Mouse (Mus musculus): ENCODE data around the gene 4933416C03Rik. TPM values are rescaled to one million over a fixed set of nuclear protein-coding genes. Genes with fewer than 3 reads are reported as not detected.

The 4933416C03Rik gene
- polyA plus RNA-seq, 1 experiment from 2014 or later = not detected

DNA sequence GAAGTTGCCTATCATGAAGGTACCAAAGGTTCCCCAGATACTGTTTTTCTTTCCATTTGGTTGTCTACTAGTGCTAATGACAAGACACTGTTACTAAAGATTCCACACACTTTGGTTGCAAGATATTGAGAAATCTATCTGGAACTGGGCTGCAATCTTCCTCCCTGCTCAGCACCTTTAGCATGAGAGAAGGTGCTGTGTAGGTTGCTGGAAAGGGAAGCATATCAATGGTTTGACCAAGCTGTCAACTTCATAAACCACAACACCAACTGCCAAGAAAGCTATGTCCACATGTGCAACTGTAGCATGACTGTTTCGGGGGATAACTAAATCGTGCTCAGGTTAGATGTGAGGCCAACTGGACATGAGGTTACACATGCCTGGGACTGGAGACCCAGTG lies 7.7 kb upstream of the 4933416C03Rik start:
- 94% methylated on average over 2 of the region's 2 CpGs for WGBS

DNA sequence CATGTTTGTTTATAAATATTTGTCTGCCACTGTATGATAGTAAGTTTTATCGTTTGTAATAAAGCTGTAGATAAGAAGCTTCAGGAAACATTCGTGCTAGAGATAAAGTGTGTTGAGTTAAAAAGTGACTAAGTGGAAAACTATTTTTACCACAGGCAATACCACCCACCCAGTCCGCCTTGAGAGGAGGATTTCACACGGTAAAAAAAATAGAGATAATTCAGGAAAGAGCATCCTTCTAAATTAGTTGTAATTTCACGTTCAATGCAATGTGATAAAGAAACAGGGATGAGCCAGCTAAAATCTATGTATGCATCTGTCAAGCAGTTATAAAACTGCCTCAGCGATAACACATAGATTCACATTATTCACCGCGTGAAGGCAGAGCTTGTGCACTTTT lies 3.3 kb upstream of the 4933416C03Rik start:
- Histone ChIP-seq H3K27me3 (ENCODE audit: low read depth, poor library complexity, severe bottlenecking) (no peaks in the 10 kb centered on the region), H3K9me3 (replicated peaks) (0 out of 2 replicates have a peak, but pooled peaks cover 2% of the 10 kb centered on the region), H3K27ac (no peak overlapping the region), H3K4me3 (no peak overlapping the region), H3K36me3 (peaks cover 4% of the 10 kb centered on the region; the same call in 1 of the 2 replicates), H3K4me1 (no peaks in the 10 kb centered on the region)
- 90% methylated on average over 8 of the region's 8 CpGs for WGBS
- no peak for DNase-seq (ENCODE audit: low spot score)

More for the DNA sequence above, 7.7 kb upstream of the 4933416C03Rik start:
- DNase-seq (ENCODE audit: low spot score) = no peak
- no peak overlapping the region for H3K27ac ChIP-seq
- no peaks in the 10 kb centered on the region for H3K27me3 ChIP-seq (ENCODE audit: low read depth, poor library complexity, severe bottlenecking)
- no peaks in the 10 kb centered on the region for H3K36me3 ChIP-seq
- no peaks in the 10 kb centered on the region for H3K9me3 ChIP-seq (replicated peaks)
- no peak overlapping the region for H3K4me3 ChIP-seq
- no peaks in the 10 kb centered on the region for H3K4me1 ChIP-seq

DNA sequence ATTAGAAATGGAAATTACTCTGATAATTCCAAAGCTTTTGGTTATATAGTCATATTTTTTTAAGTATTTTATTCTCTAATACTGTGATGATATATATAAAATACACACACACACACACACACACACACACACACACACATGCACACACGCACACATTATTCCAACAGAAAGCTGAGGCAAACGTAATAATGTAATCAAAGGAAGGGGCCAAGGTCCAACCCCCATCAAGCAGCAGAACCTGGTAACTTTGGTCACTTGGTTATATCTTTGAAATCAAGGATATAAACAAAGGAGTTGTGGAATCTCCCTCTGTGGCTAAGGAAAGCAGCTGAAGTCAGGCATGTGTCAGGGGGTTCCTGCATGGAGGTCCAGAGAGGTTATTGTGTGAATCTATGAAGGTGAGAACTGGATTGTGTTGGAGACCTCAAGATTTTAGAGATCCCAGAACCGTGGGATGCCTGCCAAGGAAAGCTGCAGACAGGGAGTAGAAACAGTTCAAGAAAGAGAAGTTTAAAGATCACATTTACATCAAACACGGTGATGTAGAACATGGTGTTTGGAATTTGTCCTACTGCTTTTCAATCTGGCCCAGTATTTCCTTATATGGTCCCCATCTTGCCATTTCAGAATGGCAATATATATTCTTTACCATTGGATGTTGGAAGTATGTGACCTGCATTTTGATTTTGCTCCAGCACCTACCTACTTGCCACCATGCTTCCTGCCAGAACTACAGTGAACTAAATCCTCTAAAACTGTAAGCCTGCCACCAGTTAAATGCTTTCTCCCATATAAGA lies 2.4 kb upstream of the 4933416C03Rik start:
- WGBS = 85% methylated on average over 4 of the region's 4 CpGs
- Histone ChIP-seq H3K27ac (no peak overlapping the region), H3K27me3 (ENCODE audit: low read depth, poor library complexity, severe bottlenecking) (no peaks in the 10 kb centered on the region), H3K9me3 (replicated peaks) (0 out of 2 replicates have a peak, but pooled peaks cover 2% of the 10 kb centered on the region), H3K4me1 (no peaks in the 10 kb centered on the region), H3K4me3 (no peak overlapping the region), H3K36me3 (peaks cover 4% of the 10 kb centered on the region; the same call in 1 of the 2 replicates)
- DNase-seq (ENCODE audit: low spot score) = no peak

DNA sequence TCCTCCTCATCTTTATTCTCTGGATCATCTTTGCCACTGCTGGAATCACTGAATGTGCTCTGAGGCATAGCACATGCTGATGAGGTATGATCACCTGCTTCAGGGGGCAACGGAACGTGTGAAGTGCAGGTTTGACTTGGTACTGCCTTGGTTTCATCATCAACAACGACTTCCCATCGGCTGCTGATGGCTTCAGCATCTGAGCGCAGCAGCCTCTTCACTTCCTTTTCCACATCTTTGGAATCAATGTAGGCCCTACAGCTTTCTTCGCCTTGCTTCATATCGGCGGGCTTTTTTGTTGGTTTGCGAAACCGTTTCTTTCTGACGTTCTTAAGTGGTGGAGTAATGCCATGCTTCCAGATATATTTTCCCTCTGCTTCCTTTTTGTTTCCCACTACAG lies 849 bp downstream of the 4933416C03Rik start:
- Histone ChIP-seq H3K9me3 (replicated peaks) (0 out of 2 replicates have a peak, but pooled peaks cover 2% of the 10 kb centered on the region), H3K36me3 (peaks cover 4% of the 10 kb centered on the region; the same call in 1 of the 2 replicates), H3K27me3 (ENCODE audit: low read depth, poor library complexity, severe bottlenecking) (no peaks in the 10 kb centered on the region), H3K4me1 (peaks cover 9% of the 10 kb centered on the region), H3K4me3 (no peak overlapping the region), H3K27ac (no peak overlapping the region)
- WGBS = 93% methylated on average over 11 of the region's 11 CpGs
- no peak for DNase-seq (ENCODE audit: low spot score)

DNA sequence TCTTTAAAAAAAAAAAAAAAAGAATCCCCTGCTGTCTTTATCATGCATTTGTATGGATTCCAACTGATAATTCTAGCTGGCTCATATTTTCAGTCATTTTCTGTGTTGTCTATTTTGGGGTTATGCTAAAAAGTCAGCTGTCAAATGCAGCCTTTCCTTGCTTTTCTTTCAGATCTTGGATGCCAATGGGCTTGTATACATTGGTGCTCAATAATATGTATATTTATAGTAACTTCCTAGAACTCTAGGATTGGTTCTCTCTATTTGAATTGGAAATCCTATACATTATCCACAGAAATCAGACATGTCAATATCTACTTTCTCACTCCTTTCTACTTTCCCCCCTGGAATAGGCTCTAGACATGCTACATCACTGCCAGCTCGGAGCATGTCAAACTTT lies 5.0 kb downstream of the 4933416C03Rik start:
- Histone ChIP-seq H3K27ac (no peak overlapping the region), H3K4me3 (no peak overlapping the region), H3K27me3 (ENCODE audit: low read depth, poor library complexity, severe bottlenecking) (no peaks in the 10 kb centered on the region), H3K9me3 (replicated peaks) (0 out of 2 replicates have a peak, but pooled peaks cover 2% of the 10 kb centered on the region), H3K4me1 (peaks cover 17% of the 10 kb centered on the region), H3K36me3 (peaks cover 2% of the 10 kb centered on the region; the same call in 1 of the 2 replicates)
- WGBS = 93% methylated on average over 1 of the region's 1 CpGs
- no peak for DNase-seq (ENCODE audit: low spot score)

DNA sequence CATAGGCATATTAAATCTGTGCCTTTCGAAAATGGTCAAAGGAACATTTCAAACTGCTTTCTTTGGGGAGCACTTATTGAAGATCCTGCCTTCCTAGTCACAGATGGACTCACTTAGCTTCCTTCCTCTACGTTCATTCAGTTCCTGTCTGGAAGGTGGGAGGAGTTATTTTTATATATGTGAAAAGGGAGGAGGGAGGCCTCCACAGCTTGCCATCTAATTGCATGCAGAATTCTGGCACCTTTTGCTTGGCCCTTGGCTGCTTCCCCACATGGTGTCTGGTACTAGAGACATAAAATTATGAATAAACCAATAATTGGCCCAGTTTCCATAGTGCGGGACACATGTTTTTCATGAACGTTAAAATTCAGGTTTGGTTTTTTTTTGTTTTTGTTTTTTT lies 5.5 kb downstream of the 4933416C03Rik start:
- DNase-seq (ENCODE audit: low spot score) = peak; percentile 31
- H3K9me3 ChIP-seq (replicated peaks) = no peaks in the 10 kb centered on the region
- no peaks in the 10 kb centered on the region for H3K36me3 ChIP-seq
- H3K27ac ChIP-seq = peak overlapping the region; percentile 64; the same call in 1 of the 2 replicates
- H3K4me1 ChIP-seq = peaks cover 17% of the 10 kb centered on the region
- H3K4me3 ChIP-seq = no peak overlapping the region
- no peaks in the 10 kb centered on the region for H3K27me3 ChIP-seq (ENCODE audit: low read depth, poor library complexity, severe bottlenecking)
- WGBS = 53% methylated on average over 4 of the region's 4 CpGs

DNA sequence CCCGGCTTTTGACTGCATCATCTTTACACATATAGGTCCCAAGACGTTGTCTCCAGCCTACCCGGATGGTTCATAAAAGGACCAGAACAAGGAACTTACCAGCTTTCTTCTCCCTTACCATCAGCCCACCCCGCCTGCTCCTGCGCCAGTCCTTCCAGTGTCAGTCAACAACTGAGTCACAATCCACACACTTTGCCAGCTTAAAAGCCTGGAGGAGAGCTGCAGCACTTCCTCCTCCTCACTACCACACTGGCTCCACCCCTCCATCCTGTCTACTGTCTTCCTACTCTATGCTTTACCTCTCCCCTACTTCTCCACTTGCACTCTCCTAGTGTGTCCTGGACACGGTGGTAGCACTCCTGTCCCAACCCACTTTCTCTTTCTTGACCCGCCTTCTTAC lies 15.2 kb downstream of the 4933416C03Rik start:
- Histone ChIP-seq H3K36me3 (no peaks in the 10 kb centered on the region), H3K27ac (no peak overlapping the region), H3K9me3 (replicated peaks) (no peaks in the 10 kb centered on the region), H3K4me1 (peaks cover 3% of the 10 kb centered on the region; the same call in 1 of the 2 replicates), H3K4me3 (no peak overlapping the region), H3K27me3 (ENCODE audit: low read depth, poor library complexity, severe bottlenecking) (no peaks in the 10 kb centered on the region)
- no peak for DNase-seq (ENCODE audit: low spot score)
- WGBS = 91% methylated on average over 7 of the region's 7 CpGs

DNA sequence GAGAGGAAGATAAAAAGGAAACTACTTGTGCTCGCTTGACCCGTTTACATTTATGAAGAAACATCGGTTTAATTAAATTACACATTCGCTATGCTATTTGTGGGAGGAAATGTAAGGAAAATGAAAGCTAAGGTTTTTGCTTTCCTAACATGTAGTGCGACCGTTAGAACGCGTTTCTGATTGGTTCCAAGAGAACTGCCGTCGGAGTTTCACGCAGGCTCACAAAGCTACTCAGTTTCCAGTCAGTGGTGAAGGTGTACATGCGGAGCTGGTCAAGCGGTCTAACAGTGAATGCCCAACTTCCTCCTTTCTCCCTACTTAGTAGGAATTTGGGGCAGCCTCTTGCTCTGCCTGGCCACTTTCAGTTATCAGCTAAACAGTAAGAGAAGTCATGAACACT lies 17.3 kb downstream of the 4933416C03Rik start:
- Histone ChIP-seq H3K27me3 (ENCODE audit: low read depth, poor library complexity, severe bottlenecking) (no peaks in the 10 kb centered on the region), H3K4me3 (no peak overlapping the region), H3K4me1 (peaks cover 3% of the 10 kb centered on the region; the same call in 1 of the 2 replicates), H3K27ac (no peak overlapping the region), H3K9me3 (replicated peaks) (no peaks in the 10 kb centered on the region), H3K36me3 (no peaks in the 10 kb centered on the region)
- 90% methylated on average over 13 of the region's 13 CpGs for WGBS
- no peak for DNase-seq (ENCODE audit: low spot score)

DNA sequence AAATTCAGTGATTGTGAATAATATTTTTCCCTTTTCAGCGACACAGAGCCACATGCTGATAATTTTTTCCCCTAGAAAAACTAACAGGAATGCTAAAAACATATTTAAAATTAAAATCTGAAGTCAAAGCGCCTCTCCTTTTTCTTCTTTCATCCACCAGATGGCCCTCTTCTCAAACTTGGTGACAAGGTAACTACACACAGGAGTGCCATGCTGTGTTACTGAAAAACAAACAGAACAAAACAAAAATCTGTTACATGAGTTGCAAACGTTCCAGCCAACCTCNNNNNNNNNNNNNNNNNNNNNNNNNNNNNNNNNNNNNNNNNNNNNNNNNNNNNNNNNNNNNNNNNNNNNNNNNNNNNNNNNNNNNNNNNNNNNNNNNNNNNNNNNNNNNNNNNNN lies 29.8 kb downstream of the 4933416C03Rik start:
- H3K36me3 ChIP-seq = no peaks in the 10 kb centered on the region
- DNase-seq (ENCODE audit: low spot score) = no peak
- no peak overlapping the region for H3K4me3 ChIP-seq
- no peak overlapping the region for H3K27ac ChIP-seq
- peaks cover 5% of the 10 kb centered on the region for H3K4me1 ChIP-seq
- 29% methylated on average over 3 of the region's 3 CpGs for WGBS
- H3K9me3 ChIP-seq (replicated peaks) = no peaks in the 10 kb centered on the region
- H3K27me3 ChIP-seq (ENCODE audit: low read depth, poor library complexity, severe bottlenecking) = no peaks in the 10 kb centered on the region

DNA sequence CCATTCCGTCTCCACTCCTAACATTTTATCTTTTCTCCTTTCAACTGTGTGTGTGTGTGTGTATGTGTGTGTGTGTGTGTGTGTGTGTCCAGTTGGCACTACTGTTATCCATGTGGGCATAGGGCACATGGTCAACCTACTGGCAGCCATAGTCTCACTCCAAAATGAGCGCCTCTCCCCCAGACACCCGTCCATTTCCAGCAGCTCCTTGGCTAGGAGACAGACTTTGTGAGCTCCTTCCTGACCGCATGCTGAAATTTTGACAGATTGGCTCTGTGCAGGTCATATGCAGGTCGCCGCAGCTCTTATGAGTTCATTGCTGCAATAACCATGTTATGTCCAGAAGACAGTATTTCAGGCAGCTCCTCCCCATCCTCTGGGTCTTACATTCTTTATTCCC lies 32.9 kb downstream of the 4933416C03Rik start:
- no peaks in the 10 kb centered on the region for H3K36me3 ChIP-seq
- 91% methylated on average over 6 of the region's 6 CpGs for WGBS
- peaks cover 5% of the 10 kb centered on the region for H3K4me1 ChIP-seq
- DNase-seq (ENCODE audit: low spot score) = no peak
- H3K4me3 ChIP-seq = no peak overlapping the region
- no peak overlapping the region for H3K27ac ChIP-seq
- H3K9me3 ChIP-seq (replicated peaks) = no peaks in the 10 kb centered on the region
- no peaks in the 10 kb centered on the region for H3K27me3 ChIP-seq (ENCODE audit: low read depth, poor library complexity, severe bottlenecking)

DNA sequence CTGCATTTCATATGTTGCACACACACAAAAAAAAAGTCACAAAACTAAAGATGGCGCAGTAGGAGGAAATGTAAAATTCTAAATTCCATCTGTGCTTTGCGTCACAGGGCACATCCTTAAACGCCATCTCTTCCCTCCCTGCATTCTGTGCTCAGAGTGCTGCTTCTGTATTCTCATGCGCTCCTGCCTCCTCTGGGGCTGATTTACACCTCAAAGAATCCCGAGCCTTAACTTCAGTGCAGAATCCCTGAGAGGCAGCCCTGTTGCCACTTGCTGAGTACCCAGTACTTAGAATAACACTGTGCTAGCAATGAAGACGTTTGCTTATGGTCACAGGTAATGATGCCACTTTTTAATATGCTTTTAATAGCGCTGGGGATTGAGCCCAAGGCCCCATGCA lies 34.3 kb downstream of the 4933416C03Rik start:
- Histone ChIP-seq H3K4me1 (peaks cover 4% of the 10 kb centered on the region), H3K36me3 (no peaks in the 10 kb centered on the region), H3K4me3 (no peak overlapping the region), H3K27me3 (ENCODE audit: low read depth, poor library complexity, severe bottlenecking) (no peaks in the 10 kb centered on the region), H3K27ac (no peak overlapping the region), H3K9me3 (replicated peaks) (no peaks in the 10 kb centered on the region)
- no peak for DNase-seq (ENCODE audit: low spot score)
- 35% methylated on average over 7 of the region's 7 CpGs for whole genome bisulfite sequencing

DNA sequence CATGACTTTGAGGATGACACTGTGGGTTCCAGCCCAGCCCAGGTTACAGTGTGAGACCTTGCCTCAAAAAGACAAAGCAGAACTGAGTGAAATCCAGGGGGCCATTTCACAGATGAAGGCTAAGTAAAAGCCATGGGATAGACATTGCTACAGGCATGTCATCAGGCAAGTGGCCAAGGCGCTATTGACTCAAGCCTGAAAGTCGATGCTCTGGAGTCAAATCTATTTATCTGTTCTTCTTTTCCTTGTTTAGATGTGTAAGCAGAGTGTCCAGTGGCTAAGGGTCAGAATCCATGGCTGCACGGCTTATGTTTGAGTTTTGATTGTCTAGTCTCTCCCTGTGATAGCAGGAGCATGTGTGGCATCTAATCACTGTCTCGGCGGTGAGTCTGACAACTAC lies 35.1 kb downstream of the 4933416C03Rik start:
- Histone ChIP-seq H3K27me3 (ENCODE audit: low read depth, poor library complexity, severe bottlenecking) (no peaks in the 10 kb centered on the region), H3K36me3 (no peaks in the 10 kb centered on the region), H3K4me3 (no peak overlapping the region), H3K4me1 (no peaks in the 10 kb centered on the region), H3K27ac (no peak overlapping the region), H3K9me3 (replicated peaks) (no peaks in the 10 kb centered on the region)
- no peak for DNase-seq (ENCODE audit: low spot score)
- WGBS = 90% methylated on average over 5 of the region's 5 CpGs

DNA sequence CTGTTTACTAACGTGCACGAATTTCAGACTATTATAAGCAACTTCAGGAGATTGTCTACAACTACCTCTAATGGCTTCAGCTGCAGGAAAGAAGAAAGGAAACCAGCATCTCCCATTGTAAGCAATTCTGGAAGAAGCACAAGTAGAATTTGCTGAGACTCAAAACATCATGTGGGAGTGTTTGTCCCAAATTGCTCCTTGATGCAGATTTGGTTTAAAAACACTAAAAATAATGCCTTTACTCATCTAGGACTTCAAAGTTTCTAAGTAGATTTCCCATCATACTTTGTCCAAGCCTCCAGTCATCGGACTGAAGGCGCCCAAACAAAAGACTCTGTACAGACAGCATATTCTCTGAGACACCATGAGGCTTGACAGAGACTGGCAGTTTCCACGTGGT lies 37.8 kb downstream of the 4933416C03Rik start:
- H3K27ac ChIP-seq = no peak overlapping the region
- H3K36me3 ChIP-seq = no peaks in the 10 kb centered on the region
- H3K9me3 ChIP-seq (replicated peaks) = no peaks in the 10 kb centered on the region
- H3K4me1 ChIP-seq = no peaks in the 10 kb centered on the region
- no peak overlapping the region for H3K4me3 ChIP-seq
- no peaks in the 10 kb centered on the region for H3K27me3 ChIP-seq (ENCODE audit: low read depth, poor library complexity, severe bottlenecking)
- DNase-seq (ENCODE audit: low spot score) = no peak
- 89% methylated on average over 5 of the region's 5 CpGs for WGBS
